Mouse (Mus musculus) heart, embryonic 14.5 days (tissue): ENCODE results near the gene Plekha6. TPM values are rescaled to one million over a fixed set of nuclear protein-coding genes. Genes with fewer than 3 reads are reported as not detected.
A peak's percentile ranks its signal among the peaks of the same experiment; 100 is the strongest.

ENCODE experiments used
- ATAC-seq: fragments of 200-750 bp; cut with Nextera tagmentation; 2 replicates; pipeline ENCODE4 v1.8.0; 2017; ENCODE audit warnings: low read depth, moderate TSS enrichment; ENCODE audit not compliant: insufficient number of reproducible peaks, insufficient read depth, low FRiP score
- H3K27ac ChIP-seq, 2 experiments: fragments of 200-500 bp in 1 of 2; fragments of 300-500 bp in 1 of 2; sonication (generic) in 1 of 2; replicated peaks in 1 of 2; 2 replicates each; pipeline ENCODE4 v1.5.1; 2012 to 2014; ENCODE audit warnings: low read depth in 2 of 2, low read length in 2 of 2, control low read depth in 1 of 2, mild to moderate bottlenecking in 1 of 2, mixed read lengths in 1 of 2; ENCODE audit not compliant: control insufficient read depth in 1 of 2, insufficient read depth in 1 of 2
- H3K27me3 ChIP-seq: fragments of 300-500 bp; sonication (generic); 2 replicates; pipeline ENCODE4 v1.6.1; 2014; ENCODE audit warnings: mild to moderate bottlenecking, low read length, control low read depth; ENCODE audit not compliant: control insufficient read depth, insufficient read depth
- H3K36me3 ChIP-seq: fragments of 300-500 bp; sonication (generic); 2 replicates; pipeline ENCODE4 v1.6.1; 2014; ENCODE audit warnings: mild to moderate bottlenecking, control low read depth, low read length, mixed read lengths; ENCODE audit not compliant: control insufficient read depth, insufficient read depth
- H3K4me1 ChIP-seq, 2 experiments: fragments of 200-500 bp in 1 of 2; fragments of 300-500 bp in 1 of 2; sonication (generic) in 1 of 2; 2 replicates each; pipeline ENCODE4 v1.6.1; 2012 to 2014; ENCODE audit warnings: low read length in 2 of 2, control low read depth in 1 of 2, mixed read lengths in 1 of 2; ENCODE audit not compliant: control insufficient read depth in 2 of 2, insufficient read depth in 2 of 2
- H3K4me2 ChIP-seq: fragments of 300-500 bp; sonication (generic); 2 replicates; pipeline ENCODE4 v1.6.1; 2014; ENCODE audit warnings: mild to moderate bottlenecking, low read length
- H3K4me3 ChIP-seq, 2 experiments: fragments of 200-500 bp in 1 of 2; fragments of 300-500 bp in 1 of 2; sonication (generic) in 1 of 2; 2 replicates each; pipeline ENCODE4 v1.5.1; 2012 to 2014; ENCODE audit warnings: low read length in 2 of 2, mild to moderate bottlenecking in 2 of 2, control low read depth in 1 of 2, low read depth in 1 of 2, moderate library complexity in 1 of 2; ENCODE audit not compliant: control insufficient read depth in 1 of 2, insufficient read depth in 1 of 2
- H3K9ac ChIP-seq: fragments of 300-500 bp; sonication (generic); 2 replicates; pipeline ENCODE4 v1.6.1; 2014; ENCODE audit warnings: mild to moderate bottlenecking, low read length
- H3K9me3 ChIP-seq: fragments of 300-500 bp; sonication (generic); 2 replicates; pipeline ENCODE4 v1.6.1; 2016; ENCODE audit warnings: low read length, control low read depth; ENCODE audit not compliant: control insufficient read depth
- WGBS: fragments of 180-500 bp; shearing (Covaris S2); extraction: QIAGEN DNeasy Blood & Tissue Kit; methylation state at CpG from one replicate; pipeline ENCODE4 v1.1.7; 2014; 5-methylcytosine and 5-hydroxymethylcytosine counted together
- polyA plus RNA-seq: library from polyadenylated mRNA; unstranded; fragments of >200 nt; fragmentation: Nextera tagmentation; extraction: Ambion mirVana; gene quantifications from 2 replicates; pipeline ENCODE4 v1.2.1, GENCODE M21; 2014

Plekha6 gene
- polyA plus RNA-seq, 1 experiment from 2014 or later, result 12.4 TPM

GRCm38 (mm10) chr1:133132388-133133326, 31.4 kb upstream of the Plekha6 start:
- peak overlapping the region; percentile 99 for H3K4me2 ChIP-seq
- H3K27me3 ChIP-seq, result no peaks in the 10 kb centered on the region
- H3K27ac ChIP-seq, result peak overlapping the region; percentile 97 to 98
- 4% methylated on average over 26 of the region's 26 CpGs for WGBS
- peak overlapping the region; percentile 98 for H3K9ac ChIP-seq
- ATAC-seq, result no peak
- no peaks in the 10 kb centered on the region for H3K9me3 ChIP-seq
- peaks cover 3 to 25% of the 10 kb centered on the region in 2 experiments for H3K4me1 ChIP-seq
- H3K36me3 ChIP-seq, result peaks cover 35% of the 10 kb centered on the region
- peak overlapping the region; percentile 87 to 92 for H3K4me3 ChIP-seq

GRCm38 (mm10) chr1:133133425-133133824, 30.6 kb upstream of the Plekha6 start:
- 4% methylated on average over 2 of the region's 2 CpGs for WGBS
- ATAC-seq, result no peak
- H3K27ac ChIP-seq, result peak overlapping the region in 1 of 2 experiments; percentile 98; a peak in 2 of 4 replicates

GRCm38 (mm10) chr1:133134071-133134470, 29.9 kb upstream of the Plekha6 start:
- Histone ChIP-seq H3K9ac (peak overlapping the region; percentile 98), H3K27ac (0 out of 4 replicates have a peak overlapping the region, but pooled peaks of 1 of the 2 experiments have one; percentile 24), H3K27me3 (no peaks in the 10 kb centered on the region), H3K4me1 (peaks cover 3 to 25% of the 10 kb centered on the region in 2 experiments), H3K4me2 (peak overlapping the region; percentile 99), H3K4me3 (peak overlapping the region; percentile 62 to 87), H3K36me3 (peaks cover 49% of the 10 kb centered on the region), H3K9me3 (no peaks in the 10 kb centered on the region)
- WGBS, result 6% methylated on average over 4 of the region's 4 CpGs
- no peak for ATAC-seq

More at GRCm38 (mm10) chr1:133133425-133133824, 30.6 kb upstream of the Plekha6 start:
- Histone ChIP-seq H3K4me1 (peaks cover 3 to 25% of the 10 kb centered on the region in 2 experiments), H3K36me3 (peaks cover 43% of the 10 kb centered on the region), H3K9ac (peak overlapping the region; percentile 98), H3K27me3 (no peaks in the 10 kb centered on the region), H3K4me2 (peak overlapping the region; percentile 99), H3K4me3 (peak overlapping the region; percentile 87 to 92), H3K9me3 (no peaks in the 10 kb centered on the region)

GRCm38 (mm10) chr1:133134881-133135280, 29.1 kb upstream of the Plekha6 start:
- peak overlapping the region; percentile 42 to 87 for H3K4me3 ChIP-seq
- no peak overlapping the region for H3K27ac ChIP-seq
- H3K4me2 ChIP-seq, result peak overlapping the region; percentile 99
- no peaks in the 10 kb centered on the region for H3K9me3 ChIP-seq
- H3K4me1 ChIP-seq, result peaks cover 3 to 23% of the 10 kb centered on the region in 2 experiments
- ATAC-seq, result no peak
- H3K36me3 ChIP-seq, result peaks cover 56% of the 10 kb centered on the region
- H3K9ac ChIP-seq, result peak overlapping the region; percentile 98; the same call in 1 of the 2 replicates
- no peaks in the 10 kb centered on the region for H3K27me3 ChIP-seq
- WGBS, result 10% methylated on average over 4 of the region's 4 CpGs

- H3K9ac ChIP-seq, result peak overlapping the region; percentile 26; the same call in 1 of the 2 replicates
- H3K4me3 ChIP-seq, result peak overlapping the region in 1 of 2 experiments; percentile 87; a peak in 1 of 4 replicates
- no peaks in the 10 kb centered on the region for H3K27me3 ChIP-seq
- H3K36me3 ChIP-seq, result peaks cover 65% of the 10 kb centered on the region
- 65% methylated on average over 5 of the region's 5 CpGs for WGBS
- H3K4me1 ChIP-seq, result peaks cover 3 to 17% of the 10 kb centered on the region in 2 experiments
- no peak overlapping the region for H3K27ac ChIP-seq
- peak overlapping the region; percentile 99 for H3K4me2 ChIP-seq
- no peaks in the 10 kb centered on the region for H3K9me3 ChIP-seq
- ATAC-seq, result no peak
Measured at GRCm38 (mm10) chr1:133135808-133136207, 28.2 kb upstream of the Plekha6 start.

GRCm38 (mm10) chr1:133138401-133138800, 25.6 kb upstream of the Plekha6 start:
- Histone ChIP-seq H3K4me1 (peaks cover 3 to 14% of the 10 kb centered on the region in 2 experiments), H3K27ac (no peak overlapping the region), H3K9ac (no peak overlapping the region), H3K27me3 (no peaks in the 10 kb centered on the region), H3K4me2 (no peak overlapping the region), H3K9me3 (no peaks in the 10 kb centered on the region), H3K36me3 (peaks cover 65% of the 10 kb centered on the region), H3K4me3 (no peak overlapping the region)
- 89% methylated on average over 1 of the region's 1 CpGs for WGBS
- ATAC-seq, result no peak

- ATAC-seq, result no peak
- H3K4me1 ChIP-seq, result no peaks in the 10 kb centered on the region
- H3K9ac ChIP-seq, result no peak overlapping the region
- no peaks in the 10 kb centered on the region for H3K27me3 ChIP-seq
- peaks cover 5% of the 10 kb centered on the region for H3K36me3 ChIP-seq
- no peak overlapping the region for H3K27ac ChIP-seq
- 63% methylated on average over 22 of the region's 22 CpGs for WGBS
- H3K4me2 ChIP-seq, result no peak overlapping the region
- no peak overlapping the region for H3K4me3 ChIP-seq
- H3K9me3 ChIP-seq, result peaks cover 10% of the 10 kb centered on the region; the same call in 1 of the 2 replicates
Measured at GRCm38 (mm10) chr1:133146014-133147009, 17.7 kb upstream of the Plekha6 start.
